Mouse (Mus musculus): ENCODE results near the gene Asah2.

- no peak for TF ChIP-seq CTCF (IDR thresholded peaks at IDR 0.05; ENCODE audit: low read depth)
- no peak for TF ChIP-seq EP300 (IDR thresholded peaks at IDR 0.05; ENCODE audit: low read depth)
Observed at GRCm38 (mm10) chr19:31975882-31976281, 132.1 kb downstream of the Asah2 start.

Measured in heart, postnatal 0 days (tissue).